Mouse (Mus musculus): ENCODE data around the gene Emid1. TPM values are rescaled to one million over a fixed set of nuclear protein-coding genes. Genes with fewer than 3 reads are reported as not detected.

Emid1 gene
- total RNA-seq, 4 experiments from 2014 or later, result 3.7 to 6.6 (median 3.9) TPM

GRCm38 (mm10) chr11:5062860-5063505 is 89.1 kb downstream of the Emid1 start:
- DNase-seq, result no peak

GRCm38 (mm10) chr11:5062326-5062725 is 89.7 kb downstream of the Emid1 start:
- DNase-seq, result no peak

GRCm38 (mm10) chr11:5061413-5062139 is 90.5 kb downstream of the Emid1 start:
- peak; percentile 95 for DNase-seq

- DNase-seq, result no peak
Observed at GRCm38 (mm10) chr11:5060756-5061412, 91.2 kb downstream of the Emid1 start.

GRCm38 (mm10) chr11:5059704-5060156 is 92.3 kb downstream of the Emid1 start:
- DNase-seq, result no peak

GRCm38 (mm10) chr11:5059230-5059629 is 92.8 kb downstream of the Emid1 start:
- DNase-seq, result no peak

GRCm38 (mm10) chr11:5058783-5059182 is 93.3 kb downstream of the Emid1 start:
- no peak for DNase-seq

GRCm38 (mm10) chr11:5057856-5058641 is 94.0 kb downstream of the Emid1 start, which contains the start of gene Rasl10a:
Rasl10a (plus strand) TSS chr11:5058128.
- no peak for DNase-seq

GRCm38 (mm10) chr11:5057541-5057855 is 94.6 kb downstream of the Emid1 start:
- DNase-seq, result no peak

GRCm38 (mm10) chr11:5057064-5057463 is 95.0 kb downstream of the Emid1 start:
- no peak for DNase-seq

Other genes with a start within 250 kb of the Emid1 start
- gene Nefh, start 204.2 kb downstream of the Emid1 start, total RNA-seq (2022), result 1 to 10 TPM; 1.8 to 2.7 (median 2.3) TPM
- 10 to 100 TPM; 67.4 to 83.9 (median 73.4) TPM for gene Ap1b1, start 165.4 kb downstream of the Emid1 start, total RNA-seq (2022)
- under 1 TPM; 0.42 to 0.95 (median 0.59) TPM for gene Rasl10a, start 94.1 kb downstream of the Emid1 start, total RNA-seq (2022)
- gene Gas2l1, start 86.9 kb downstream of the Emid1 start, total RNA-seq (2022), result 10 to 100 TPM; 39.6 to 61.2 (median 53.6) TPM
- gene Rhbdd3, start 53.3 kb downstream of the Emid1 start, total RNA-seq (2022), result 10 to 100 TPM; 19.8 to 31.3 (median 24.4) TPM
- gene Ewsr1, start 53.0 kb downstream of the Emid1 start, total RNA-seq (2022), result 100 to 1,000 TPM; 207 to 451 (median 331) TPM
- 10 to 100 TPM; 20.9 to 30.7 (median 26.3) TPM for gene Kremen1, start 109.3 kb upstream of the Emid1 start, total RNA-seq (2022)

Measured in adrenal gland, adult 8-10 months (tissue).